Mouse (Mus musculus) forelimb bud, embryonic 11.5 days (tissue): ENCODE data around the gene Nanp.

ENCODE experiments used
- DNase-seq: peaks from one replicate; pipeline ENCODE4 v3.0.0-alpha.2; 2012; ENCODE audit warnings: low read depth, low spot score

Nanp gene

DNA sequence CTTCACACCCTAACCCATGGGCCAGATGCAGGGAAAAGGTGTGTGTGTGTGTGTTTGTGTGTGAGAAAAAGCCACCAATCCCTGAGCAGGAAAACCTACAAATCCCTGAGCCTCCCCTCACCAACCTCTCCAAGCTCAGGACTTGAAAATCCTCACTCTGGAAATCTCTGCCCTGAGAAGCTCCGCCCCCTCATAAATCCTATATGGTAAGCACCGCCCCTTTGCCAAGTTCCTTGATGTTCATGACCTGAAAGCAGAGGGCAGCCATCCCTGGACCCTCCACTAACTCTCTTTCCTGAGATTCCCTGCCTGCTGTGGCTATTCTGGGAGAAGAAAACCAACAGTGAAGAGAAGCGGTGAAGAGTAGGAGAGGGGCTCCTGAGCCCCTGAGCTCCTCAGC is 40.2 kb downstream of the Nanp start:
- DNase-seq = peak; percentile 27

DNA sequence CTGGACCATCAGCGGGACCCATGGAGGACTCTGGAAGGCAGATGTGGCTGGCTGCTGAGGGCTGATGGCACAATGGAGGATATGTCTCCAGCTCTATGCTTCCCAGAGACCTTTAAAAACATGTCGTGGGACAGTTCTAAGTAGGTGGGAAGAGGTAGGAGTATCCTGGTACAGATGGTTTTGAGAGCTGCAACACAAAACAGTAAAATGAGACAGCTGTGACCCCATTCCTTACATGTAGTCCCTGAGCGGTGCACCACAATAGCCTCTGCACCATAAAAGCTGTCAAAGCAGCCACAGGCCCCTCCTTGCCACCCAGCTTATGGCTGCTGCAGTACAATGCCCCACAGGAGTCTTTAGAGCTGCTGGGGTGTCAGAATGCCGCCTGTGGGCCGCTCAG is 41.6 kb downstream of the Nanp start:
- DNase-seq = no peak

DNA sequence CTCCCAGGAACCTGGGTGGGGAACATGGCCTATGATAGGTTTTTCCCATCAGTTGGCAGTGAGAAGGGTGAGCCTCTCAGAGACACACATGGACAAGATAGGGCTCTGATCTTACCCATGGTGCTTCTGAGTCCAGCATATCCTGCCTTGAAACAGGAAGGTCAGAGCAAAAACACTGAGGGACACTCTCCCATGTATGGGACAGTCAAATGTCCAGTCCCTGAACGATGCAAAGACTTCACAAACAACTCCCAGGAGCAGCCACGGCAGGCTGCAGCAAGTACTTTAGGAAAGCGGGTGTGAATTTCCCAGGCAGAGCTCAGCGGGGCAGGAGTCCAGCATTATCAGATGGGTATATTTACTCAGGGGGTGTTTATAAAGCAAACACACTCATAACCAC is 43.9 kb downstream of the Nanp start:
- no peak for DNase-seq

DNA sequence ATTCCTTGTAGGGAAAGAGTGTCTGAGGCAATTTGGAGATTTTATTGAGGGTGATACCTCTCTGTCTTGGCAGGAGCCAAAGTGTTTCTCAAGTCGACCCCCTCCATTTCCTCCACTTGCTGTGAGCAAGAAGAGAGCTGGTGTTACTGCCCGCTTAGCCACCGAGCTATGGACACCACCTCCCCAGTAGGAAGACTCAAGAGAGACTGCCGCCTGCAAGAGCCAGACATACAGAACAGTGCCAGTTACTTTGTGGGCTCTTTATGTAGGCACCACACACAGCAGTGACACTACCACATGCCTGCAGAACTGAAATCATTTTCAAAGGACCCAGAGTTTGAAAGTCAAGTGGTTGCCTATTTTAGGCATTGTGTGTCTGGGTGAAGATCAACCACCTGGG is 48.1 kb downstream of the Nanp start:
- DNase-seq = no peak

DNA sequence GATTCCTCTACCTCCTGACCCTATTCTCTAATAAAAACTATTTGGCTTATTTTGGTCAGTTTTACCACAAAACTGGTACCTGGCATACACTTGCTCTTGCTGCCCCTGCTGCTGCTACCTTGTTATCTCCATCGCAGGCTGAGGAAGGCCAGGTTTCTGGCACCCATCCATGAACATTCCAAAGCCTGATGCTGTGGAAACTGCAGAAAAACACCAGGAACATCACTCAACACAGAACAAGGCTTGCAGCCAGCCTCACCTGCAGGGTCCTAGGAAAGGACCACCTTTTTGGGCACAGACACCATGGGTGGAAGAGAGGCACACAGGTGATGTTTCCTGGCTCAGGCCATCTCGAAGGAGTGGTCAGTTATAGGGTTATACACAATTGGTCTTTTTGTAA is 48.7 kb downstream of the Nanp start:
- no peak for DNase-seq

DNA sequence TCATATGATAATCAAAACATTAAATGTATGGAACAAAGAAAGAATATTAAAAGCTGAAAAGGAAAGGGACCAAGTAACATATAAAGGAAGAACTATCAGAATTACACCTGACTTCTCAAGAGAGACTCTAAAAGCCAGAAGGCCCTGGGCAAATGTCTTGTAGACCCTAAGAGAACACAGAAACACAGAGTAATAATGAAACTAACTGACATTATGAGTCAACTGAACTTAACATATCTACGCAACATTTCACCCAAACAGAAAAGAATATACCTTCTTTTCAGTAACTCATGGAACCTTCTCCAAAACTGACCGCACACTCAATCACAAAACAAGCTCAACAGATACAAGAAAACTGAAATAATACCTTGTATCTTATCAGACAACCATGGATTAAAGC is 53.8 kb downstream of the Nanp start:
- DNase-seq = no peak

DNA sequence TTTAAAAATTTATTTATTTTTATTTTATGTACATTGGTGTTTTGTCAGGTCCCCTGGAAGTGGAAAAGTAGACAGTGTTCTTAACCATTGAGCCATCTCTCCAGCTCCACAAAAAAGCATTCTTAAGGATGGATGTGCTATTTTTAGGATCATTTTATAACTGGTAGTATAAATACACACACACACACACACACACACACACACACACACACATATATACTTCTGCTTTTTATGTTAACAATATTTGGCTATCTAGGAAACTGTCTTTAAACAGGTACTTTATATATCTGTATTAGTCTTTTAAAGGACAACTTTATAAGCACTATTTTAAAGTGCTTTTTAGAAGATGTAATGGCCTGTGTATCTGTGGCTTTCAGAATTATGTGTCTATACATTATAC is 57.1 kb downstream of the Nanp start:
- DNase-seq = no peak

DNA sequence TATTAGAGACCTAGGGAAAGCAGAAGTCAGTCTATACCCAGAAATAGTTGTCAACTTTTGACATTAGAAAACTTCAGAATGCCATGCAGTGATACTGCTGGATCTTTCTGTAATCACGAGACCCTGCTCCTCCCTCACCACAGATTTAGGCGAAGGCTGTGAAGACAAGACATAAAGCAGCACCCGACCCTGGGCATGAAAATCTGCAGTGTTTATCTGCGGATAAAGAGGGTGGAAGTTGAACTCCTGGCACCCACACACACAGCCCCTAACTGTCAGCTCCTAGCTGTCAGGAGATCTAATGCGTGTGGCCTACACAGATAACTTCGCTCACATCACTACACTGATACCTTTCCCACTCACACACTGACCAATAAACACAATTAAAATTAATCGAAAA is 57.7 kb downstream of the Nanp start:
- no peak for DNase-seq

DNA sequence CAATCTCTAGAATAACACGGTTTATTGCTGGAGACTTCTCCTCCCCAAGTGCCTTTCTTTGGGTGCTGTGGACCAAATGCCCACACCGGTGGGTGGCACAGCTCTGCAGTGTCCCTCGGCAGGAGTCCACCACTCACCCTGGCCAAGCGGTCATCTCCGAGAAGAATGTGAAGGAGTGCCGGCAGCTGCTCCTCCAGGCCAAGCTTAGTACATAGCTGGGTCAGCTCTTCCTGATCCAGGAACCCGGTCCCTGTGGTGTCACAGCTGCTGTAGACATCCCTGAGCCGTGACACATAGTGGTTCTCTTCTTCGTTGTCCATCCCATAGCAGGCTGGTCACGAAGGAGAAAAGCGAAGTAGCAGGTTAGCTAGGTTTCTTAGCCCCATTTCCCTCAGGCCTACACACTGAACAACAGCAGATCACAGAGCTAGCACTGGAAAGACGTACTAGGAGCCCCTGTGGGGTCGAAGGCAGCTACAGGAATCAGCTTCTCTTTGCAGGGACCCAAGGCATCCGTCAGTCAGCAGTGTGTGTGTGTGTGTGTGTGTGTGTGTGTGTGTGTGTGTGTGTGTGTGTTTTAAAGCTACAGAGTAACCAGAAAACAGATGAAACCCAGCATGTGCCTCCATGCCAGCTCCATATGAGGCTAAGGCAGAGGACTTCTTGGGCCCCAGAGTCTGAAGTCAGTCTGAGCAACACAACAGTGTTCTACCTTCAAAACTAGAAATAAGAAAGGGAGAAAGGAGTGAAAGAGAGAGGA is 59.2 kb downstream of the Nanp start:
- DNase-seq = no peak
